Mouse (Mus musculus): Measurements from ENCODE around the gene Tmem72. TPM values are rescaled to one million over a fixed set of nuclear protein-coding genes. Genes with fewer than 3 reads are reported as not detected.

Gene Tmem72
- total RNA-seq, 1 experiment from 2014 or later = not detected

GRCm38 (mm10) chr6:116697896-116698425, 18.8 kb downstream of the Tmem72 start:
- ATAC-seq (replicated peaks in 1 of 2; ENCODE audit: insufficient read depth in 1 of 2, low FRiP score in 2 of 2, low TSS enrichment in 1 of 2, low read depth in 1 of 2, poor library complexity in 2 of 2, severe bottlenecking in 2 of 2) = no peak

DNA sequence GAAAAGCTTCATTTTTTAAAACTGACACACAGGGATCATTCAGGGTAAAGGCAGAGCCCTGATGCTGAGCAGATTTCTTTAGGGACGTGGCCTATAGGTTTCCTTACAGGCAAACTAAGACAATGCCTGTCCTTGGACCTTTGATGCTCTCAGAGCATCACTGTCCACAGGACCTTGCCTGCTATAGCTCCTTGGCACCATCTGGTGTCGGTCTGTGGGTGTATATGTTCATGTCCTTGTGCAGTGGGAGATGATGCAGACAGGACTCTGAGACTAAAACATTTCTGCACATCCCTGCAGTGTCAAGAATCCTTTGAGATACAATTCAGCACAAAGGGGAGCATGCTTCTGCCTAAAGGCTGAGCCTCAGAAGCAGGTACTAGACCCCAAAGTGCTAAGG, 19.3 kb downstream of the Tmem72 start:
- ATAC-seq (replicated peaks in 1 of 2; ENCODE audit: insufficient read depth in 1 of 2, low FRiP score in 2 of 2, low TSS enrichment in 1 of 2, low read depth in 1 of 2, poor library complexity in 2 of 2, severe bottlenecking in 2 of 2) = no peak

- ATAC-seq (replicated peaks in 1 of 2; ENCODE audit: insufficient read depth in 1 of 2, low FRiP score in 2 of 2, low TSS enrichment in 1 of 2, low read depth in 1 of 2, poor library complexity in 2 of 2, severe bottlenecking in 2 of 2) = no peak
These were observed 22.4 kb downstream of the Tmem72 start for GRCm38 (mm10) chr6:116694346-116694745.

DNA sequence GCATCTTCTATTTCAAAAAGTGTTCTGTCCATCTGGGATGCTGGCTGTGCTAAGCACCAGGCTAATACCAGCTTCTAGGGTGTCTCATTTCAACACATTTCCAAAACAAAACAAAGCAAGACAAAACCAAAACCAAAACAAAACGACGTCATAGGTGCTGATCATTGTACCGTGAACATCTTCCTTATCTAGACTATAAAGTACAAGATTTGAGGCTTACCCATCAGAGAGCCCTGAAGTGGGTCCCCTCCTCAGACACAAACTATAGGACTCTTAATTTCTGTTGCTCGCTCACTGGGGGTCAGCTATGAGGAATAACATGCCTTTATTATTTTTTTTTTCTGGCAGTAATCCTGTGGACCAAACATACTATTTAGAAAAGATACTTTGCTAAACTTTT, 23.1 kb downstream of the Tmem72 start:
- no peak for ATAC-seq (replicated peaks in 1 of 2; ENCODE audit: insufficient read depth in 1 of 2, low FRiP score in 2 of 2, low TSS enrichment in 1 of 2, low read depth in 1 of 2, poor library complexity in 2 of 2, severe bottlenecking in 2 of 2)

- ATAC-seq (replicated peaks in 1 of 2; ENCODE audit: insufficient read depth in 1 of 2, low FRiP score in 2 of 2, low TSS enrichment in 1 of 2, low read depth in 1 of 2, poor library complexity in 2 of 2, severe bottlenecking in 2 of 2) = peak; percentile 88 to 92
These were observed 34.4 kb downstream of the Tmem72 start for GRCm38 (mm10) chr6:116682317-116682716.

- ATAC-seq (replicated peaks in 1 of 2; ENCODE audit: insufficient read depth in 1 of 2, low FRiP score in 2 of 2, low TSS enrichment in 1 of 2, low read depth in 1 of 2, poor library complexity in 2 of 2, severe bottlenecking in 2 of 2) = peak; percentile 75 to 76
These were observed 37.0 kb downstream of the Tmem72 start for GRCm38 (mm10) chr6:116679563-116680288.

DNA sequence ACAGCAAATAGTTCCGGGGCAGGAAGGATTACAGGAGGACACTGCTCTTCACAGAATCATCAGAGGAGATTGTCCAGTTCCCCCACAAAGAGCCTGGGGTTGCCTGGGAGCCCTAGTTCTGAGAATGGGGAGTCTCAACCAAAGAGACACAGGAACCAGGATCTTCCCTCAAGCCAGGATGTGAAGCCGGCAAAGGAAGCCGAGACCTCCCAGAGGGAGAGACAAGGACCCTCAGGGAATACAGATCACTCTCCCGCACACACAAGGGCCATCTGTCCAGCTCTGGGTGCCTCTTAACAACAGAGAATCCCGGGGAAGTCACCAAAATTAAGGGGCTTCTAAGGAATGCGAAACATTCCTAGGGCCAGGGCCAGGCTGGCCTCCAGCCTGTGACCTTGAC, 39.4 kb downstream of the Tmem72 start:
- no peak for ATAC-seq (replicated peaks in 1 of 2; ENCODE audit: insufficient read depth in 1 of 2, low FRiP score in 2 of 2, low TSS enrichment in 1 of 2, low read depth in 1 of 2, poor library complexity in 2 of 2, severe bottlenecking in 2 of 2)

DNA sequence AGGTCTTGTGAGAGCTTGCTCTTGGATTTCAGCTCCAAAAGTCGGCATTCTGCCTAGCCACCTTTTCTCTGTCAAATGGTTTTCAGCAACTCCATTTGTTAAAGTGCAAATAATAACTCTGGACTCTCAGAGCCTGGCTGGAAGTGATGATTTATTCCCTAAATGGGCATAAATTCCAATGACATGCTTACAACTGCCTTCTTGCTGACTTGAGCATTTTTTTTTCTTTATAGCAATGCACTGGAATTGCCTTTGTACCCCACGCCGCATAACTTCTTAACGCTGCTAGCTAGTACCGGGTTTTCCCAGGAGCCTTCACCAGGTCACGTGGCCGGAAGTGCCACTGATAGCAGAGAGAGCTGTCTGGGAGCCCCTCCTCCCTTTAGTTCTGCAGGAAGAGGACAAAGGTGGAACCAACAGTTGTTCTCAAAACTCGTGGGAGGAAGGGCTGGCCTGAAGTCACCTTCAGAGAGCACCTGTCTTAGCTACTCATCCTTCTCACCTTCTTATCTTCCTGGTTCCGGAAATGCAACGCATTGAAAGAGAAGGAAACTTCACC, 40.3 kb downstream of the Tmem72 start:
- ATAC-seq (replicated peaks in 1 of 2; ENCODE audit: insufficient read depth in 1 of 2, low FRiP score in 2 of 2, low TSS enrichment in 1 of 2, low read depth in 1 of 2, poor library complexity in 2 of 2, severe bottlenecking in 2 of 2) = no peak

- ATAC-seq (replicated peaks in 1 of 2; ENCODE audit: insufficient read depth in 1 of 2, low FRiP score in 2 of 2, low TSS enrichment in 1 of 2, low read depth in 1 of 2, poor library complexity in 2 of 2, severe bottlenecking in 2 of 2) = peak; percentile 23 to 34; a peak in 3 of 4 replicates
These were observed 42.3 kb downstream of the Tmem72 start for GRCm38 (mm10) chr6:116674283-116674886.

- peak; percentile 83 to 84 for ATAC-seq (replicated peaks in 1 of 2; ENCODE audit: insufficient read depth in 1 of 2, low FRiP score in 2 of 2, low TSS enrichment in 1 of 2, low read depth in 1 of 2, poor library complexity in 2 of 2, severe bottlenecking in 2 of 2)
These were observed 43.0 kb downstream of the Tmem72 start, which contains the start of gene Rassf4 for GRCm38 (mm10) chr6:116673471-116674282. Gene Rassf4, minus strand, starts transcription at chr6:116673952.

- ATAC-seq (replicated peaks in 1 of 2; ENCODE audit: insufficient read depth in 1 of 2, low FRiP score in 2 of 2, low TSS enrichment in 1 of 2, low read depth in 1 of 2, poor library complexity in 2 of 2, severe bottlenecking in 2 of 2) = no peak
These were observed 44.4 kb downstream of the Tmem72 start for GRCm38 (mm10) chr6:116672349-116672748.

- no peak for ATAC-seq (replicated peaks in 1 of 2; ENCODE audit: insufficient read depth in 1 of 2, low FRiP score in 2 of 2, low TSS enrichment in 1 of 2, low read depth in 1 of 2, poor library complexity in 2 of 2, severe bottlenecking in 2 of 2)
These were observed 44.9 kb downstream of the Tmem72 start for GRCm38 (mm10) chr6:116671768-116672167.

DNA sequence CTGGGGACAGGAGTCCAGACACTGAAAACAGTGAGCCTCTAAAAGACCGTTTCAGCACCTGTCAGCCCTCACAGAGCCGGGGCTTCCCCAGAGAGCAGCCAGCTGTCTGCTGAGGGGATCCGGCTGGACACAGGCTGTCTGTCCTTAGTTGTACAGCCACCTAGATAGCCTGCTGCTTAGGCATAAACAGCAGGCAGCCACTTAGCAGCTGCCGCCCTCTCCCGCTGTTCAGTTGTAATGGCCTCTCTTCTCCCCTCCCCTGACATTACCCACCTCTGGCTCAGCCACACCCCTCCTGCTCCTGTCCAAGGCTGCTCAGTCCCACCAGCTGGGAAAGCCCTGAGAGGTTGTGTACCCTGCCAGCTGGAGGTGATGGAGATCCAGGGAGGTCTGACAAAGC, 45.7 kb downstream of the Tmem72 start:
- ATAC-seq (replicated peaks in 1 of 2; ENCODE audit: insufficient read depth in 1 of 2, low FRiP score in 2 of 2, low TSS enrichment in 1 of 2, low read depth in 1 of 2, poor library complexity in 2 of 2, severe bottlenecking in 2 of 2) = no peak

- ATAC-seq (replicated peaks in 1 of 2; ENCODE audit: insufficient read depth in 1 of 2, low FRiP score in 2 of 2, low TSS enrichment in 1 of 2, low read depth in 1 of 2, poor library complexity in 2 of 2, severe bottlenecking in 2 of 2) = no peak
These were observed 46.6 kb downstream of the Tmem72 start for GRCm38 (mm10) chr6:116670144-116670543.

DNA sequence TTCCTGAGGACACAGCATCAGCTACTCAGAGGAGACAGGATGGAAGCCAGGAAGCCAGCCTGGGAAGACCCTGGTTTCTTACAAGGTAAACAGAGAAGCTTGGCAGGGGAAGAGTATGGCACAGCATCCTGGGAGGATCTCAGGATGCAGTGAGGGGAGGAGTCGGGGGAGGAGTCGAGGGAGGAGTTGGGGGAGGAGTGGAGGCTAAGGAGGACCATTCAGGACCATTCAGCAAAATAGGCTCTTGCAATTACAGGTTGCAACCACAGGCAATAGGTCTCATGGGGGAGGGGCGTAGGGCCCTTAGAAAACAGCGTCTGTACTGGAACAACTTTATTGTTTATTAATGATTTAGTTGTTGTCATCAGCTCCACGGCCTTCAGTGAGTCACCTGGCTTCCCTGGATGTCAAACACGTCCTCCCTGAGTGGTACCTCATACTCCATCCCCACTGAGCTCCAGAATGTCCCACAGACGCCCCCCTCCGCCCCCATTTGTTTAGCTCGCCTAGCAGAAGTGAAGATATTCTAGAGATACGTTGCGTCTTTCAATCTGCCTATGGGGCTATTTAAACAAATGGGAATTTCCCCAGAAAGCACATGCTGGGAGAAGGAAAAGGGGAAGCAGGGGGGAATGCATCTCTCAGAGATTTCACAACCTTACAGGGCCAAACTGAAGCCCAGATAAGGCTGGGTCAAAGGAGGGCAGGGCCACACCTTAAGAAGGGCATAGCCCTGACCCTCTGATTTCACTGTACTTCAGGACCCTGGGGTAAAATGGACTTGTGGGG, 47.8 kb downstream of the Tmem72 start:
- ATAC-seq (replicated peaks in 1 of 2; ENCODE audit: insufficient read depth in 1 of 2, low FRiP score in 2 of 2, low TSS enrichment in 1 of 2, low read depth in 1 of 2, poor library complexity in 2 of 2, severe bottlenecking in 2 of 2) = no peak

- no peak for ATAC-seq (replicated peaks in 1 of 2; ENCODE audit: insufficient read depth in 1 of 2, low FRiP score in 2 of 2, low TSS enrichment in 1 of 2, low read depth in 1 of 2, poor library complexity in 2 of 2, severe bottlenecking in 2 of 2)
These were observed 49.3 kb downstream of the Tmem72 start for GRCm38 (mm10) chr6:116667382-116667781.

- no peak for ATAC-seq (replicated peaks in 1 of 2; ENCODE audit: insufficient read depth in 1 of 2, low FRiP score in 2 of 2, low TSS enrichment in 1 of 2, low read depth in 1 of 2, poor library complexity in 2 of 2, severe bottlenecking in 2 of 2)
These were observed 49.8 kb downstream of the Tmem72 start for GRCm38 (mm10) chr6:116666892-116667291.
